Mouse (Mus musculus) gastrocnemius, adult 2 months (tissue): ENCODE data around the gene Ccdc40. TPM values are rescaled to one million over a fixed set of nuclear protein-coding genes. Genes with fewer than 3 reads are reported as not detected.
A peak's percentile ranks its signal among the peaks of the same experiment; 100 is the strongest.
"Not testable (repeated sequence)": the region's sequence is repeated elsewhere in the genome, so short reads cannot be mapped to it uniquely, and the experiment has no call there.

ENCODE experiments used
- DNase-seq: peaks from one replicate; pipeline ENCODE4 v3.0.0; 2022
- H3K27ac ChIP-seq: fragments of 200-600 bp; 2 replicates; pipeline ENCODE4 v1.8.1; 2022; ENCODE audit warnings: mild to moderate bottlenecking
- H3K4me3 ChIP-seq: fragments of 200-600 bp; 2 replicates; pipeline ENCODE4 v1.8.1; 2022; ENCODE audit warnings: mild to moderate bottlenecking, moderate library complexity
- CTCF ChIP-seq: fragments of 200-600 bp; IDR thresholded peaks from 2 replicates; pipeline ENCODE4 v1.8.1; 2022; ENCODE audit warnings: antibody characterized with exemption, mild to moderate bottlenecking, moderate library complexity
- intact Hi-C: fragments of 180-260 bp; cut with DNase I; formaldehyde crosslinking; loops from one replicate; pipeline ENCODE4 v1.15.1; 2025
- total RNA-seq, 2 experiments: library from RNA; stranded (reverse); gene quantifications; 2 replicates each; pipeline ENCODE4 v1.2.3; 2021

Gene Ccdc40
- total RNA-seq, 2 experiments from 2014 or later = not detected

DNA sequence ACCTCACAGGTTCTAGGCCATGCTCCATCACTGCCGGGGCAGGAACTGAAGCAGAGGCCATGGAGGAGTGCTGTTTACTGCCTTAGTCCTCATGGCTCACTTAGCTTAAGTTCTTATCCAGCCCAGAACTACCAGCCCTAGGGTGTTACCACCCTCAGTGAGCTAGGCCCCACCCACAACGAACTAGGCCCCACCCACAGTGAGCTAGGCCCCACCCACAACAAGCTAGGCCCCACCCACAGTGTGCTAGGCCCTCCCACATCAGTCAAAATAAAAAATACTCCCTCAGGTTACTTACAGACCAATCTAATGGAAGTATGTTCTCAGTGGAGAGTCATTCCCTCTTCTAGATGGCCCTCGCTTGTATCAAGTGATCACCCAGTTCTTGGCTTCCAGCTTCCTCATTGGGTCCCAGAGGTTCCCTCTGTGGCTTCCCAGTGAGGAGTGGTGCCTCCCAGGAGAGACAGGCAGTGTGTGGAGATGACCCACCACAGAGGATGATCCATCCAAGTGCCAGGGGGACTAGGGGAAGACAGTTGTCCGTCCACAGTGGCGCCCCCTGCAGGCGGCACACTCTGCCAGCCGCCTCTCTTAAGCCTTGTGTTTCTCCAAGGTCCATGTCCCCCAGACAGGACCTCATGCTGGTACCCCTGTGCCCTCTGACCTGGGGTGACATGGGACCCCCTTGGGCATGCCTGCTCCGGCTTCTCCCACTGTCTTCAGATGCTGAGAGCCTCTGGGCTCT lies 45.0 kb downstream of the Ccdc40 start:
- TF ChIP-seq CTCF = peak; percentile 53
- H3K27ac ChIP-seq = no peak overlapping the region
- no peak overlapping the region for H3K4me3 ChIP-seq
- no peak for DNase-seq
- intact Hi-C loops = no loop called here

DNA sequence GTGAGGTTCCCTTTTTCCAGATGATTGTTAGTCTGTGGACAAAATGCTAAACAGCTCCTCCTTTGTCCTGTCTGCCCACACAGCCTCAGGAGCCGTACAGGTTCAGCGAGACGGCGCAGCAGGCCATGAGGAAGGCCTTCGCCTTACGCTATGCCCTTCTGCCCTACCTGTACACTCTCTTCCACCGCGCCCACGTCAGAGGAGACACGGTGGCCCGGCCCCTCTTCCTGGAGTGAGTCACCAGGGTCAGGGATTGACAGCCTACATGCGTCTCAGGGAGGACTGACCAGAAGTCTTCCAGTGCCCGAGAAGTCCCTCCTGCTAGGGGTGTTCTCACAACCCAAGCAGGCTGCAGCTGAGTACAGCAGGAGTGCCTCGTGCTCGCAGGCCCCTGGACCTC lies 52.7 kb downstream of the Ccdc40 start:
- H3K4me3 ChIP-seq = no peak overlapping the region
- DNase-seq = no peak
- intact Hi-C loops = no loop called here
- no peak for TF ChIP-seq CTCF
- no peak overlapping the region for H3K27ac ChIP-seq

DNA sequence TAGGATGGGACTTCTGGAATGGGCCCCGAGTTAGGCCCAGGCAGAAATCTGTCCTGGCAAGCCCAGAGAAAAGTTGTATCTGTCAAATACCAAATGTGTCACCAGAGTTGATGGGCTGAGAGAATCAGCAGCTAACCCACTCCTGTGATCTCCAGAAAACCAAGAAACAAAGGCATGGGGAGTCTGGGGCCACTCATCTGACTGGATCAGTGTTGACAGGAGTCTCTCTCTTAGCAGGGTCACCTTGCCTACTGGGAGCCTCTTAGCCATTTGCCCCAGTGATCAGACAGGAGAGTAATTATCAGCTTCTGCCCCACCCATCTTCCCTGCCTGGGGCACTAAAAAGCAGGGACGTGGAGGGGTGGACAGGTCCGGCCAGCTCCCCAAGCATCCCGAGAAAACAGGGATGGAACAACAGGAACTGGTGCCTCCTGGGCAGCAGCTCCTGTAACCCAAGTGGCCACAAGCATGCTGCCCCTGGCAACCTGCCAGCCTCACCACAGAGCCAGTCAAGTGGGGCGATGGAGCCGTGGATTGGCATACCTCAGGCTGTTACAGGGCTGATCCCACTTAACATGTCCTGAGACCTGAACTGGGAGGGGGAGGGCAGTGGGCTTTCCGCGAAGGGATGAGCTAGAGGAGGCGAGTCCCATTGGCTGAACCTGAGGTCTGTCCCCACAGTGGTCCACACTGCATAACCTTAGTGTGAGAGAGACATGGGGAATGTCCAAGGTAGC lies 57.6 kb downstream of the Ccdc40 start:
- H3K27ac ChIP-seq = no peak overlapping the region
- no peak for TF ChIP-seq CTCF
- H3K4me3 ChIP-seq = no peak overlapping the region
- DNase-seq = peak; percentile 62
- intact Hi-C loops = no loop called here

DNA sequence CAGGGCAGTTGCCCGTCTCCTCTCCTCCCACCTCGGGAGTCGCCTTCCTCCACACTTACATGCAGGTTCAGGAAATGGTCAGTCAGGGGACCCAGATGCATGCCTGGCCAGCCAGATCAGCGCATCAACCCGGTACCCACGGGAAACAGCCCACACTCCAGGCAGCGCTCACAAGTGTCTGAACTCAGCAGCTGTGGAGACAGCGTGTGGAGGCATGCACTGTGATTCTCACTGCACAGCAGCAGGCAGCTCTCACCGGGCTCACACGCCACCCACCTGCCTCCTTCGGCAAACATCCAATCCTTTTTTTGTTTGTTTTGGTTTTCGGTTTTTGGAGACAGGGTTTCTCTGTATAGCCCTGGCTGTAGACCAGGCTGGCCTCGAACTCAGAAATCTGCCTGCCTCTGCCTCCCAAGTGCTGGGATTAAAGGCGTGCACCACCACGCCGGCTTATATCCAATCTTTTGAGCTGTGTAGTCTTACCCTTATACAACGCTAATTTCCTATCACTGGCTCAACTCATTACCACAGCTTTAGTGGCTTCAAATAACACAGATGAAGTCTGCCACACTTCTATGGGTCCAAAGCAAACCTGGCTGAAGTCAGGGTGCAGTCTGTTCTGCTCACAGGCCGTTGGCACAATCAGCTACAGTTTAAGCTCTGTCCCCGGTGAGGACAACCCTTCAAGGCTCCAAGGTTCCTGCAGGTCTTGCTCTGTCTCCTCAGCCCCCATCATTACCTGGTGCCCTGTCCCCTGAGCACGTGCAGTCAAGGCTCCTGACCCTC lies 59.0 kb downstream of the Ccdc40 start:
- no peak for DNase-seq
- Histone ChIP-seq H3K4me3 (no peak overlapping the region), H3K27ac (no peak overlapping the region)
- no peak for TF ChIP-seq CTCF
- intact Hi-C loops = no loop called here

DNA sequence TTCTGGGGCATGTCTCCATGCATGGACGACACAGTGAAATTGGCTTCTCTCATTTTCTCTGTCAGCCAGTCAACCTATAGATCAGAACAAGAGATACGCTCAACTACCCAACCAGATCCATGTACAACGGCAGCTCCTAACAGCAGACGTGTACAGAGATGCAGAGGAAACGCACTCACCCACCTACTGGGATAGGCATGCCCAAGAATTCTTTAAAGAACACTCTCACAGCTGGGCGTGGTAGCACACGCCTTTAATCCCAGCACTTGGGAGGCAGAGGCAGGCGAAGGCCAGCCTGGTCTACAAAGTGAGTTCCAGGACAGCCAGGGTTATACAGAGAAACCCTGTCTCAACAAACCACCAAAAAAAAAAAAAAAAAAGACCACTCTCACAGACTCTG lies 64.5 kb downstream of the Ccdc40 start:
- intact Hi-C loops, H3K27ac ChIP-seq, H3K4me3 ChIP-seq, DNase-seq: not testable (repeated sequence)

DNA sequence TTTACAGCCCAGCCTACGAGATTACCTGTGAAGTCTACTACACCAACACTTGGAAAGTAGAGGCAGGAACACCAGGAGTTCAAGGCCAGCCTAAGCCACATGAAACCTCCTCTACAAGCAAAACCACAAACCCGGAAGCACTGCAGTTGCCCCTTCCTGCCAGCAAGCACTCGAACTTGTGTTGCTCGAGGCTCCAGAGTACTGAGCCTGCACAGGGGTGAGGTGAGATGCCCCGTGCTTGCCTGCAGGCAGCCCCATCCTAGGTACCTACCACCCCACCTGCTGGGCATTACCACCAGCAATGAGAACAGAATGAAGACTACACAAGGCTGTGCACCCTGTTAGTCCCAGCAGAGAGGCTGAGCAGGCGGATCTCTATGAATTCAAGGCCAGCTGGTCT lies 69.6 kb downstream of the Ccdc40 start:
- intact Hi-C loops = loop anchor here (2.0 kb wide), 1 partner anchor 29 kb away; no protein-coding TSS in a partner anchor
- TF ChIP-seq CTCF = no peak

DNA sequence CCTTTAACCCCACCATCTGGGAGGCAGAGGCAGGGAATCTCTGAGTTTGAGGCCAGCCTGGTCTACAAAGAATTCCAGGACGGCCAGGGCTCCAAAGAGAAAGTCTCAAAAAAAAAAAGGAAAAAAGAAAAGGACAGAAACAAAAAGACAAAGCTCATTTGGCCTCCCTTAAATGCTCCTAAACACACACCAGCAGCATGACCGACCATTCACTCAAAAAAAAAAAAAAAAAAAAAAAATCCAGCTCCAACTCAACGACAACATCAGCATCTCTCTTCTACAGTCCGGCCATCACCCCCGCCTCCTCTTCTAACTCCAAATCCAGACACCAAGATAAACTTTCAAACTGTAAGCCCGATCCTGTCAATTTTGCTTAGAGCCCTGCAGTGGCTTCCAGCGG lies 70.5 kb downstream of the Ccdc40 start:
- Histone ChIP-seq H3K4me3 (peak overlapping the region; percentile 88), H3K27ac (peak overlapping the region; percentile 97)
- intact Hi-C loops = loop anchor here (2.0 kb wide), 1 partner anchor 30 kb away; no protein-coding TSS in a partner anchor
- no peak for TF ChIP-seq CTCF
- no peak for DNase-seq

More for the DNA sequence above, 69.6 kb downstream of the Ccdc40 start:
- DNase-seq = no peak
- peak overlapping the region; percentile 88 for H3K4me3 ChIP-seq
- H3K27ac ChIP-seq = peak overlapping the region; percentile 16; the same call in 1 of the 2 replicates

DNA sequence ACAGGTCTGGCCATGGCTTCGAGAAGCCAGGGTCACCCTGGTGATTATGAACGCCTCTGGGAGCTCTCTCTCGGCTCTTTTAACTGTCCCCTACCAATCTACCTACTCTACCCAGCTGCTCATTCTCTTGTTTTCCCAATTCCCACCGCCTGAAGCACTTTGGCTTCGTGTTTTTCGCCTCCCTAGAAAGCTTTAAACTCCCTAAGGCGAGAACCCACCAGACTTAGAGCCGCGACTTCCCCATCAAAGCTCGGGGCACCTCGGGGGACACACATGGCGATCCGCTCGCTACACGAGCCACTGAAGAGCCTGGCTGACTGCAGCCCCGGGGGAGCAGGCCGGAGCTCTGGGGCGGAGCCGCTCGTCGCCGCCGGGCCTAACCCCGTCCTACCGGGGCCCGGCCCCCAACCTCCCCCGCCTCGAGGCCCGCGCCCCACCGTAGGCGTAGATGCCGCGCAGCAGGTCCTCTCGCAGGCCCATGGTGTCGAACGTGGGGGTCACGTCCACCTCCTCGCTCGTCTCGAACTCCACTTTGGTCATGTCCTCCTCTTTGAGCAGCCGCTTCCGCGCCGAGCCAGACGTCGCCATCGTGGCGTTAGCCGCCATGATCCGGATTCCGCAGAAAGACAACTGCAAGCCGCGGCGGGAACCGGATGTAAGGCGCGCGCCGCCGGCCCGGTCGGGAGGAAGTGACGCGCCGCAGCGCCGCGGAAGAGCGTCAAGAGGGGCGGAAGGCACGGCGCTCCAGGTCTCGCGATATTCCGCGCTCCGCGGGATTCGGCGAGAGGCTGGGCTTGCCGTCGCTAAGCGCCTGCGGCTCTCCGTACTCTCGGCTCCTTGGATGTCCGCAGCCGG lies 71.2 kb downstream of the Ccdc40 start, which contains the start of gene Eif4a3:
TSS of gene Eif4a3 (minus strand) at position 699 of the 855 bp plus-strand sequence.
- intact Hi-C loops = loop anchor here (2.0 kb wide), 1 partner anchor 31 kb away; no protein-coding TSS in a partner anchor
- TF ChIP-seq CTCF = no peak
- peak within 1 kb of the TSS; percentile 97 for H3K27ac ChIP-seq
- H3K4me3 ChIP-seq = peak within 1 kb of the TSS; percentile 88
- DNase-seq = peak; percentile 98

DNA sequence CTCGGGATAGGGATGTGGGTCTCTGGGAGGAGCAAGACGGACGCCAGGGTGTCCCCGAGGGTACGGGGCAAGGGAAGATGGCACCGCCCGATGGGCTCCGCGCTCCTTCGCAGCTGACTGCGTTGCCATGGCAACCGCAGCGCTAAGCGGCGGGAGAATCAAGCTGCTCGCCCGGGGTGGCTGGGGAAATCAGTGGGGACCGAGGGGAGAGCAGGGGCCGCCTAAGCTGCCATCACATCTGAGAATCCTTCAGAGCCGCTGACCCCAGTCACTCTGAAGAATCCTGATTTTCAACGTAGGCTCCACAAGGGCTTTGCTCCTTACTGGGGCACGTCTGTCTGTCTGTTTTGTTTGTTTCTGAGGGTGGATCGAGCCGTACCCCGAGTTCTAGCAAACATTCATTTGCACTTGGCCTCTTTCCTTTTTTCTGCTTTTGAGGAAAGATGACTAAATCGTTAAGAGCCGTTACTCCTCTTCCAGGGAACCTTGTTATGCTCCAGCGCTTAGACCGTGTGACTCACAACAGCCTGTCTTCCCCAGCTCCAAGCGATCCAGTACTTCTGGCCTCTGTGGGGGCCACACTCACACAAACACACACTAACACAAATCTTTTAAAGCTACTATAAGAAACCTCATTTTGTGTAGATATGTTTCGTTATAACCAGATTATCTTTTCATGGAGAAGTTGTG lies 72.0 kb downstream of the Ccdc40 start:
- TF ChIP-seq CTCF = no peak
- Histone ChIP-seq H3K4me3 (peak overlapping the region; percentile 88), H3K27ac (peak overlapping the region; percentile 97)
- no peak for DNase-seq
- intact Hi-C loops = no loop called here

DNA sequence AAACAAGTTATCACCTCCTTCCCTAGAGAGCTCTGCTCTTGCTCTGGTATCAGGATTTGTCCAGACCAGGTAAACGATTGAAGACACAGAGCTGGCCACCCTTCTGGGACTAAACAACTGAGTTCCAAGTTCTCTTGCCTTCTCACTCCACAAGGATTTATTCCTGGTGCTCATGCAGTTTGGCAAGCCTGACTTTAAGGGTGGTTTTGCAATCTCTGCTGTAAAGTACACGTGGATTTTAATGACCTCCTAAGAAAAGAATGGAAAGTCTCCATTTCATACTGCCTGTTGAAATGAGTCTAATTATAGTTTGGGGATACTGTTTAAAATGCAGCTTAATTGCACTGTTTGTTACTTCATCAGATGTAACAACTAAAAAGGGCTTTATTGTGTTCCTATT lies 72.6 kb downstream of the Ccdc40 start:
- no peak for DNase-seq
- H3K4me3 ChIP-seq = no peak overlapping the region
- intact Hi-C loops = no loop called here
- TF ChIP-seq CTCF = no peak
- no peak overlapping the region for H3K27ac ChIP-seq
